Mouse (Mus musculus): ENCODE measurements around the gene Dnajc10. TPM values are rescaled to one million over a fixed set of nuclear protein-coding genes. Genes with fewer than 3 reads are reported as not detected.

Dnajc10 gene
- 10 to 100 TPM; 55.6 to 59.3 TPM for total RNA-seq (2021)

DNA sequence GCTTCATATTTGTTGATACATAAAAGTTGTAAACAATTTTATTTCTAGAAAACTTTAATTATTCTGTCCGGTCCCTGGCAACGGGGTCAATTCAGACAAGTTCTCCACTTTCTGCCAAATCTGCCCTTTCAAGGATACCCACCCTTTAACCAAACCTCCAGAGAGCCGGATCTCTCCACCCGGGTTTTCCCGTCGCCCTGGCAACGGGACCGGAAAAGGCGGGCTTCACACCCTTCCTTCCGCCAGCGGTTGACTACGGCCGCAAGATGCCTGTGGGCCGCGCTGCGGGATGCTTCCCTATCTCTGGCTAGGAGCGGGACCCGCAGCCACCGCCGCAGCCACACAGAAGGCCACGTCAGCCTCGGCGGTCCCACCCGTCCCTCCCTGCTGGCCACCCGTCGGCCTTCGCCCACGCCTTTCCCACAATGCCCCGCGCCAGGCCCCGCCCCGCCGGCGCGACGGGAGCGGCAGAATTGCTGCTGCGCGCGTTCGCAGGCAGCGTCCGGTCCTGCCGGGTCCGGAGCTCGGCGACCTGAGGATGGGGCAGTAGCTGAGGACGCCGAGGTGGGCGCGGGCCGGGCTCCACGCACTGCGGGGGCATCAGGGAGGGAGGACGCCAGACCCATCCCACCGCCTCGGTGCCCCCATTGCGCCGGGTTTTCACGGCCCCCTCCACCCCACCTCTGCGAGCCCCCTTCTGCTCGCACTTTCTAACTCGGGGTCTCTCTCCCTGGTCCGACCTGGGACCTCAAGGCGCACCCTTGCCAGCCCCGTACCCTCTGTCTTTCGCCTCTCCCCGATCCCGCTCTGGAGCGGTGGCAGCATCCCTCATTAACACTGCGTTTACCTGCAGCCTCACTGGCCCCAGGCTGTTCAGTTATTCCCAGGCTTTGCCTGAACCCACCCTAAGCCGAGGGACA is at the start of gene Dnajc10:
Gene Dnajc10 (plus strand): TSS at position 225 of the 920 bp plus-strand sequence.
- peak; percentile 84 to 93 for DNase-seq (ENCODE audit: extremely low spot score in 1 of 2, low spot score in 1 of 2)

DNA sequence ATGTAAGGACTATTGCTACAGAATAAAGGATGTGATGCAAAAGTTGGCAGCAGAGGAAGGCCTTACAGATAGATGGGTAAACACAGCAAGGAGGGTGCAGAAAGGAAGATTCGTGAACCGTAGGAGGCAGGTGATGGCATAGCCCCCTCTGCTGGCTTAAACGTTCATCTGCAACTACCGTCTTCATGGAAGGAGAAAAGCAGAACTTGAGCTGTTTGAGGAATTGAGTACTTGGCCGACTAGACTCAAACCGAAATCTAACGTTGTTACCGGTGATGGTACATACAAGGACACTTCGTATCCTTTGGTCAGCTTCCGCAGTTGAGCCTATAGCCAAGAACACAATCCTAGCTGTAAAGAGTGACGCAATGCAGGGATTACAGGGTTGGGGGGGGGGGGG is 48.4 kb upstream of the Dnajc10 start:
- DNase-seq (ENCODE audit: extremely low spot score in 1 of 2, low spot score in 1 of 2) = peak; percentile 43 to 62

DNA sequence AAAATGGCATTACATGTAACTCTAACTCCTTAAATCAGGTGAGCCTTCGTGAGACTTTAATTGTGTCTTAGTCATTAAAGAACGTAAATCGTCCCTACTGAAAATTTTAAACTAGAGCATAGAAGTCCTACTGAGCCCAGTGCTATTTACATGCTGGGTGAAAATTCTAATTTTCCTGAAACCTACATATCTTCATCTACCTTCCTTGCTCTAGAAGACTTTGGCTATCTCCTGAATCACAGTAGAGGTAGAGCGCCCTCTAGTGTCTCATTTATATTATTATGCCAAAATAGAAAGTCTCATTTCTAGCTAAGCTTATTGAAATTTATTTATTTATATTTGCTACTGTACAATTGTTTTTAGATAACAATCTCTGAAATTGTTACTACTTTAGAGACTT is 47.2 kb upstream of the Dnajc10 start:
- no peak for DNase-seq (ENCODE audit: extremely low spot score in 1 of 2, low spot score in 1 of 2)

DNA sequence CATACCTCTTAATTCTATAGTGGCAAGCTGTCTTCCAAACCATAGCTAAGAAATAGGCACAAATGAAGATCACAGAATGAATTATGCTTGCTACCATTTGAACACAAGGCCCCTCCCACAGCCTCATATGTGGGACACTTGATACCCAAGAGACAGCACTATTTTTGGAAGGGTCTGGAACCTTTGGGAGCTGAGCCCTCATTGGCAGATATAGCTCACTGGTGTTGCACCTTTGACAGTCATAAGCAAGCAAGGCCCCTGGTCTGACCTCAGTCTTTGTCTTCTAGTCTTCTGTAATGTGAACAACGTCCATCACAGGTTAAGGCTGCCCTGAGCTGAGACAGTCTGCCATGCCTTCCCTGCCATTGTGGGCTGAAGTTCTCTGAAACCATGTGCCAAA is 43.8 kb upstream of the Dnajc10 start:
- DNase-seq (ENCODE audit: extremely low spot score in 1 of 2, low spot score in 1 of 2) = no peak

DNA sequence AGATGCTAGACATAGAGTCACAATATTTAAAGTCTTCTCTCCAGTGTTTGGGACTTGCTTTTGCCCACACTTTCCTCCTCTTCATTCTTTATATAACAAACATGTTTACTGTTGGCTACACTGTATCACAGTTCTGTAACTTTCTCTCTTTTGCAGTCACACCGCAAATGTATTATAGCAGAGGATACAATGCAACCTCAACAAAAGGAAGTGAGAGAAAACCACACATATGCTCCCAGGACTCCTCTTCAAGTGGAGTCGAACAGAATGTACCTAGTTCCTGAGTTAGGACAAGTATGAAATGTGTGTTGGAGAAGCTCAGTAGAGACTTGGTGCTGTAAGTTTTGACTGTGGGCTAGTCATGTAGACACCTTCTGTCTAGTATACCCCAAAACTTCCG is 42.2 kb upstream of the Dnajc10 start:
- DNase-seq (ENCODE audit: extremely low spot score in 1 of 2, low spot score in 1 of 2) = no peak

DNA sequence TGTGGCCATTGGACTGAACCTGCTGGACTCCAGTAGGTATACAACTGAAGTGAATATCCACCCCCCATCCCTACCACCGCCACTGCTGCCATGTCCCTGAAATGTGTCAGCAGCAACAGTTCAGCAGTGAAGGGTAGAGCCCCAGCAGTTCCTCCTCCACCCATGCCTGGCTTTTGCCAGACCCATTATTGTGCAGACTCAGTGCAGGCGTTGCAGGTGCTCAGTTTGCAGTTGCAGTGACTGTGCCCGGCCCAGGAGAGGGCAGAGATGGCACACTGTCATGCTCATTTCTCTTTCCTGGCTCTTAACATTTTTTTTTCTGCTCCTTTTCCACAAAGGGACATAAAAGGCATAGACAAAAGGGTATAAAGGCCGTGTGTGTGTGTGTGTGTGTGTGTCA is 41.5 kb upstream of the Dnajc10 start:
- no peak for DNase-seq (ENCODE audit: extremely low spot score in 1 of 2, low spot score in 1 of 2)

DNA sequence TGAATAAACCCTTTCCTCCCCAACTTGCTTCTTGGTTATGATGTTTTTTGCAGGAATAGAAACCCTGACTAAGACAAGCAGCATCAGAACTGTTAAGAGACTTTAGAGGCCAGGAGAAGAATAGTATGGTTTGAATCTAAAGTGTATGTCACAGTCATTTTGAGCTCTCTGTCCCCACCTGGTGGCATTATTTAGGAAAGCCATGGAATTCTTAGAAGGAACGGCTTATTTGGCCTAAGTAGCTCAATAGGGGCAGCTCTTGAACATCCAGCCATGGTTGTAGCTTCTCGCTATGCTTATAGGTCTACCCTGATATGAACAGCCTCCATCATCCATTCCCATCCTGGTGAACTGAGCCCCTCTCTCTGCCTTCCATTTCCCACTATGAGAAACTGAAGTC is 40.1 kb upstream of the Dnajc10 start:
- DNase-seq (ENCODE audit: extremely low spot score in 1 of 2, low spot score in 1 of 2) = peak in 1 of 2 experiments; percentile 36

DNA sequence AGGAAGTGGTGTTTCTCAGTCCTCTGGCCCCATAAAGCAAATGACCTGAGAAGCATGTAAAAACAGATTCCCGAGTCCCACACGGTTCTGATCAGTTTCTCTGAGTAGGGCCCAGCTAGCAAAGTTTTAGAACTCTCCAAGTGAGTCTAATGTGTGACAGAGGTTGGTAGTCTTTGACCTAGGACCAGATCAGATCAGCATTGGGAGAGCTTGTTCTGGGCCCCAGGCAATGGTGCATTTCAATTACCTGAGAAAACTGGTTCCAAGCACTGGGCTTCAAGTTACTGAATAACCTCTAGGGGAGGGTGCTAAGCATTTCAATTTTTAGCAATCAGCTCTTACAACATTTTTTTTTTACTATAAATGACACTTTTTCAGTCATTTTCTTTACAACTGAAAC is 33.1 kb upstream of the Dnajc10 start:
- no peak for DNase-seq (ENCODE audit: extremely low spot score in 1 of 2, low spot score in 1 of 2)

DNA sequence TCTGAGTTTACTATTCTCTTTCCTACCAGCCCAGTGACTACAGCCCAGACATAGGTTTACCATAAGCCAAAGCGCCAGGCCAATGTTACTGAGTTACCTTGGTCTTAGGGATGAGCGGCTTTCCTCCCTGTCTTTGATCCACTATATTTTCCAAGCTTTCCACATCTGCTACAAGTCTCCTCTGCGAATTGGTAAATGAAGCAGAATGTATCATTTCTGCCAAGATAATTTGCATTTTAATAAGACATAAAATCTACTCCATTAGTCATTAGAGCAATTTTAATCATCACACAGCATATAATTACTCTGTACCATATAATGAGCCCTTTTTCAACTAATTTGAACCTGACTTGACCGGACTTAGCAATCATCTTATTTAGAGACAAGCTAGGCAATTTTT is 28.9 kb upstream of the Dnajc10 start:
- DNase-seq (ENCODE audit: extremely low spot score in 1 of 2, low spot score in 1 of 2) = no peak

DNA sequence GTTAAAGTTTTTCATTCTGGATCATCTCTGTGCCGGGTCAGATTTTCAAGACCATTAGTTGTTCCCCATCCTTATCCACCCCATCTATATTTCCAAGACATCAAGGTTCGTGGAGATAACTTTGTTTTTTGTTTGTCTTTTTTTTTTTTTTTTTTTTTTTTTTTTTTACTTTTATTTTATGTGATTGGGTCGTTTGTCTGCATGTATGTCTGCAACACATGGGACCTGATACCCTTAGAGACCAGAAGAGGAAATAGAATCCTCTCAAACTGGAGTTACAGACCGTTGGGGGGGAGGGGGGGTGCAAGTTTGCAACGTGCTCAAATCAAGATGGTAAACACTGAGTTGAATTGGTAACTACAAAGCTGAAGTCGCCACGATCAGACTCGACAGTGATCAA is 23.1 kb upstream of the Dnajc10 start, which contains the start of gene Prdx6b:
Gene Prdx6b (plus strand): TSS at position 301 of the 400 bp plus-strand sequence.
- DNase-seq (ENCODE audit: extremely low spot score in 1 of 2, low spot score in 1 of 2) = no peak

DNA sequence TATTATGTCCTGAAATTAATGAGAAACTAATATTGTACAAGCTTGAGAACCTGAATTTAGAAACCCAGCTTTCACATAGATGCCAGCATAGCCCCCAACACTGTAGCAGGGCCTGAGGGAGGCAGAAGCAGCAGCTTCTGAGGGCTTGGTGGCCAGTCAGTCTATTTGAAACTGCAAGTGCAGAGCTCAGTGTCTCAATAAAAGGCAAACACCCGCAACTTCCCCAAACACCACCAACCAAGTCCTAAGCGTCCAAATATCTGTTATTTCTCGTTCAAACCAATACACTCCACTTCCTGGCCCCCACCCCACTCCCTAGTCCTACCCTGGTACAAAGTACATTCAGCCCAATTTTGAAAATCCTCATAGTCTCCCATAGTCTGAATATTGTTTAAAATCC is 16.9 kb upstream of the Dnajc10 start:
- no peak for DNase-seq (ENCODE audit: extremely low spot score in 1 of 2, low spot score in 1 of 2)

DNA sequence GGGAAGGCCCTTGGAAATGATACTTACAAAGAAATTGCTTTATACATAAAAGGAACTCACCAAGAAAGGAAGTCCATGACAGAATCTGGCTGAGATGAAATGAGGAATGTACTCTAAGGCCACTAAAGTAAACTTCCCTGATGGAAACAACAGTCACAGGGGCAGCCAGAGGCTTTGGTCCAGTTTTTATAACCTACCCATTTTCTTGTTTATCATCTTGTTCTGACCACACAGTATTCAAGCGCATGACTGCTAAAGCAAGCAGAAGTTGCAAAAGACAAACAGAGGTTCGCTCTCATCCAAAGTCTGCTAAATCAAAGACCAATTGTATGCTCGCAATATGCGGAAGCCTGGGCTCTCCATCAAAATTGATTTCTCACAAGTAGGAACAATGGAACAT is 14.5 kb upstream of the Dnajc10 start:
- no peak for DNase-seq (ENCODE audit: extremely low spot score in 1 of 2, low spot score in 1 of 2)

DNA sequence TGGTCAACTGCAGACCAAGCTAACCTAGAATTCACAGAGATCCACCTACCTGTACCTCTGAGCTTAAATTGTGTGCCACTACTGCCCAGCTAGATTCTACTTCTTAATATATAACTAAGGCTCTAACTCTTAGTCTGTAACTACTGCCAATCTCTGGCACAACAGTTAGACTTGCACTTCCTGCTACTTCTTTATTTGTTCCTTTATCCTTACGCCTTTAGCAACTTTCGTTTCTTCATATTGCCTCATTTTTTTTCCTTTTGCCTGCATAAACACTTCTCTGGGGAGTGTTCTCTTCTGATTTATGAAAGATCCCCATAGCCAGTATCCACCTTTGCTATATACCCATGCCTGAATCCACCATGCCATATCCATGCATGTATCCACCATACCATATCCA is 11.3 kb upstream of the Dnajc10 start:
- DNase-seq (ENCODE audit: extremely low spot score in 1 of 2, low spot score in 1 of 2) = no peak

DNA sequence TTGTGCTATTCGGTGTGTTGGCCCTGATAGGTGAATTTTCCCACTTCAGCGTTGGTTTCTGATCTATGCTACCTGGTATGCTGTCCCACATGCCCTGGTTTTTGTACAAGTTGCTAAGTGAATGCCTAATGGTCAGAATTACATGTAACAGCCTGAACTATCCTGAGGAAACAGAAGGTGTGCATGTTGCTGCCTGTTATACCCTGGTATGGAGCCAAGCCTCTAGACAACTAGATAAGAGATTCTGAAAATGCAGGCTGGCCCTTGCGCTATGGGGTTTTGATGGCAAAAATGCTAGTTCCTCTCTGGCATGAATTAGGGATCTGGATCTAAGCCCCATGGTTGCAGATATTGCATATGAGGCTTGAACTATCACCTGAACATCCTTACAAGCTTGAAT is 7.6 kb upstream of the Dnajc10 start:
- no peak for DNase-seq (ENCODE audit: extremely low spot score in 1 of 2, low spot score in 1 of 2)

DNA sequence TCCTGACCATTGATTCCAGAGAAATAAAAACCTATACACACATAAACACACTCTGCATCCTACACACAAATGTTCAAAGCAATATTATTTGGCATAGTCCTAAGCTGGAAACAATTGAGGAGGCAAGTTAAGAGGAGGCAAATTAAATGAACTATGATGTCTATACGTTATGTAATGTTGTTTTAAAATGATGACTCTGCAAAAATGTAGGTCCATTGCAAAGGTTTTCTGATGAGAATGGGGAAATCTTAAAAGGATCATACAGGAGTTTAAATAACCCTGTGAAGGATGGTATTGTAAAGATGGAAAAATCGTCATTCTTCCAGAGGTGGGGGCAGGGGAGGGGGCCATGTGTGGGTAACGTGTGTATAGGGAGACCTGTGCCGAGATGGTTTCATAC is 5.5 kb upstream of the Dnajc10 start:
- DNase-seq (ENCODE audit: extremely low spot score in 1 of 2, low spot score in 1 of 2) = no peak

DNA sequence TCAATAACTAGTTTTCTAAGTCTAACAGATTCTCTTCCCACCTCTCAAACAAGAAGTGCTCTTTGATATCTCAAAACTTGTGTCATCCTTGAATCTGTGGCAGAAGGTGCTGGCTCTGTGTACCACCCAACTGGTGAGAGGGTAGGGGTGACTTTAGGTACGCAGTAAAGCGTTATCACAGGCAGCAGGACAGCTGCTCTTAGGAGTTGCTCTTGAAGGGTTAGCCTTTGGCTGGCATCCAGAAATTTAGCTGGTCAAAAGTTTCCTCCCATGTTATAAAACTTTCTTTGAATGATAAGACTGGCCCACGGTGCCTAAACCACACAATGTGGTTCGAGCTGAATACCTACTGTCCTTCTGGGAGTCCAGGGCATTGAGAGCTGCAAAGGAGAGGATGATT is 4.5 kb upstream of the Dnajc10 start:
- no peak for DNase-seq (ENCODE audit: extremely low spot score in 1 of 2, low spot score in 1 of 2)

DNA sequence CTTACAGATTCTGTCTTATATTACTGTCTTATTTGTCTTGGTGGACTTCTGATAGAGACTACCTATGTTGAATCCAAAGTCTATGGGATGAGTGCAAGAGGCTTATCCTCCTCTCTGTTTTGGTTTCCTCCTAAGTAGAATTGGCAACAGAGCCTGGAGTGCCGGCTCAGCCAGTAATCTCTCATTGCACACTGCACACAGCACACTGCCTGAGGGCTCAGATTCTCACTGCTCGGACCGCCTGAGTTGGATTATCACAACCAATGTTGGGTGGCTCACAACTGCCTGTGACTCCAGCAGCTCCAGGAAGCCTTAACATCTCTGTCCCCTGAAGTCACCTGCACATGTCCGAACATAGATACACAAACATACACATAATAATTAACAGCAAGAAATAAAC is 3.9 kb upstream of the Dnajc10 start:
- DNase-seq (ENCODE audit: extremely low spot score in 1 of 2, low spot score in 1 of 2) = no peak

DNA sequence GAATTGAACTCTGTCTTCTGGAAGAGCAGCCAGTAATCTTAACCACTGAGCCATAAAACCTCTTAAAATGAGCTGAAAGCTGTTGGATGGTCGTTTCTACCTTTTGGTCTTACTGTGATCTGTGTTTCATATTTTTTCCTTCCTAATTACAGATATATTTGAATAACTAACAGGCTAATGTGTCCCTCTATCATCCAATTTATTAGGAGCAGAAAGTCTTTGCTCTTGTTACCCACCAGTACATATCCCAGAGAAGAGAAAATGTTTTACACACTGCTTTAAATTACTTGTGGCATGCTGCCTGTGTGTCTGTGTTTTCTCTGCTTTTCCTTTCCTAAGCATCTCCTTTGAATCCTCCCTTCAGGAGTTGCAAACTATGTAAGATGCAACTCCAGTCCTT is 1.1 kb upstream of the Dnajc10 start:
- no peak for DNase-seq (ENCODE audit: extremely low spot score in 1 of 2, low spot score in 1 of 2)

DNA sequence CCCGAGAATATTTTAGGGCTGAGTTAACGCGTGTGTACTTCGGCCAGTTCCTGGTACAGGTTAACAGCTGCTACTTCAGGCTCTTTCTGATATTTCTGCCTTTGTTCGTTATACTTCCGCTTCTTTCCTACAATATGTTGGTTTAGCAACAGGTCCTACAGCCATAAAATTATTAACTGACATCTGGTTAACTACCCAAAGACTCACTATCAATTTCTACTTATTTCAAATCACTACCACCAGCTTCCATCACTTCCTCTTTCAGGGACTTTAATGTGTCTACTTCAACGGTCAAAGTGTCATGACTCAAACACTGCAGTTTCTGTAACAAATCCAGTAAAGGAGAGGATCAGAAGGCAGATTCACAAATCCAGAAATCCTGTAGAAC is 418 bp upstream of the Dnajc10 start:
- DNase-seq (ENCODE audit: extremely low spot score in 1 of 2, low spot score in 1 of 2) = no peak

DNA sequence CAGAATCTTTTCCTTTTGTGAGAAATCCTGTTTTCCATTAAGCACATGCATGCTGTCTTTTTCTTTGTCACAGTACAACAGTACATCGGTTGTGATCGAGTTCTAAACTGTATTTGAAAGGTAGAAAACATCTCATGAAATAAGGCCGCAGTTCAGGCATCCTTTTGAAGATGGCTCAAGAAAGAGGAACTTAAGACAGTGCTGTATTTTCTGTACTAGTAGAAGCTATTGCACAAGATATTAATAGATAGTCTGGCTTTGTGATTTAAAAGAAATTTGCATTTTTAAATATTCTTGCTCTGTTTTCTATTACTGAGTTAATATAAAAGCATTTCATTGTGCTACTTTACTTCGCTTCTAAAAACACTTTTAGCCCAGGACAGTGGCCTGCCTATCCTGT is 7.6 kb downstream of the Dnajc10 start:
- no peak for DNase-seq (ENCODE audit: extremely low spot score in 1 of 2, low spot score in 1 of 2)

DNA sequence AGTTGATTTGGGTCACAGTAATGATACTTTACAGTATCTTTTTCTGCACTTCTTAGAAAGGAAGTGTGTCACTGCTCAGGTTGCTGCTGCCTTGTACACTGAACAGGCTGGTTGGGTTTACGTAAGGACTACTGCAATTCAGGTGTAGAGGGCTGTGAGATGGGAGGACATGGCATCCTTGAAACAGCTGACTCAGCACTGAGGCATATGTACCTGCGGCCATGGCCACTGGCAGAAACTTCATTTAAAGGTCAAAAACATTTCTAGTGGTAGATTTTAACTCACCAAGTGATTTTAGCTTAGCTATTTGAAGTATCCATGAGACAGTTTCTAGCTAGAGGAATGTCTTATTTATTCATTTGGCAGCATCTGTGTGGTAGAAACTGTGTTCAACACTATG is 10.5 kb downstream of the Dnajc10 start:
- DNase-seq (ENCODE audit: extremely low spot score in 1 of 2, low spot score in 1 of 2) = no peak

DNA sequence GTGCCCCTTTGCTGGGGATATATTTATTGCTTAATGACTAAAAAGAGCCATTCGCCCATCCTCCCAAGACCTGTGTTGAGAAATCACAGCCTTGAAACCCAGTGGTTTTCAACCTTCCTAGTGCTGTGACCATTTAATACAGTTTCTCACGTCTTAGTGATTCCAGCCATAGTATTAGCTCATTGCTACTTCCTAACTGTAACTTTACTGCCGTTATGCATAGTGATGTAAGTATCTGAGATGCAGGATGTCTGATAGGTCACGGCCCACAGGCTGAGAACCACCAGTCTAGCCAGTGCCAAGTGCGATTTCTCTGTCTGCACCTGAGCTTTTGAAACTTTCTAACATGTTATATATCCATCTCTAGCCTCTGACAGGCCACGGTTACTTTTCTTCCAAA is 12.0 kb downstream of the Dnajc10 start:
- DNase-seq (ENCODE audit: extremely low spot score in 1 of 2, low spot score in 1 of 2) = no peak

Data from layer of hippocampus, postnatal 25 days (tissue).